Mouse (Mus musculus): Measurements from ENCODE around the gene Zfp444.

Gene Zfp444

DNA sequence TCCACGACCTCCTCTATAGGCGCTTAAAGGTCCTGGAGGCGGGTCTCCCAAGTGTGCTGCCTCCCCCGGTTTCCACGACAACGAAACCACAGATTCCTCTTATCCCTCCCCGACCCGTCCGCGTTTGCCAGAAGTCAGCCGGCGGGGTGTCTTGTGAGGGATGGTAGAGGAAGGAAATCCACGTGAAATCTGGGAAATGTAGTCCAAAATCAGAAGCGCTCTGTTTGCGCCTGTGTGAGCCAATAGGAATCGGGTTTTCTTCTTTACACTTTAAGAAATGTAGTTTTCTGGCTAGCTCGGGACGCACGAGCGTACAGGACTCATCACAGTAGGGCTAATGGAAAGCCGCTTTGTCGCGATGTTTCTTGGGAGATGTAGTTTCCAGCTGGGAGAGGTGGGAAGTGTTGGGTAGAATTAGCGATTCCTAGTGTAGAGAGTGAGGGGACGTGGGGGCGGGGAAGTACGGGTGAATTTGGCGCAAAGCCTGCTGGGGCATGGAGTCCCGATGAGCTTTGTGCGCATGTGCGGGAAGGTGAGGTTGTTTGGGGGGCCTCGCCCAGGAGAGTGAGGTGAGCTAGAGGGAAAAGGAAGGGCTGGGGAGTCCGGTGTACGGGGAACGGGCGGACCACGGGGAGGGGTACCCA, at the start of gene Zfp444:
Gene Zfp444 (plus strand): TSS at position 221 of the 644 bp plus-strand sequence.
- in situ Hi-C loops (cut with MboI; ENCODE audit: unreplicated experiment in 2 of 2), result loop anchor here (10.0 to 25.0 kb wide), 2 partner anchors 1115 to 1377 kb away; partner anchors contain the start of genes Gm45844 (in 1 of the 2) and Rpl28 (in 1 of the 2)

DNA sequence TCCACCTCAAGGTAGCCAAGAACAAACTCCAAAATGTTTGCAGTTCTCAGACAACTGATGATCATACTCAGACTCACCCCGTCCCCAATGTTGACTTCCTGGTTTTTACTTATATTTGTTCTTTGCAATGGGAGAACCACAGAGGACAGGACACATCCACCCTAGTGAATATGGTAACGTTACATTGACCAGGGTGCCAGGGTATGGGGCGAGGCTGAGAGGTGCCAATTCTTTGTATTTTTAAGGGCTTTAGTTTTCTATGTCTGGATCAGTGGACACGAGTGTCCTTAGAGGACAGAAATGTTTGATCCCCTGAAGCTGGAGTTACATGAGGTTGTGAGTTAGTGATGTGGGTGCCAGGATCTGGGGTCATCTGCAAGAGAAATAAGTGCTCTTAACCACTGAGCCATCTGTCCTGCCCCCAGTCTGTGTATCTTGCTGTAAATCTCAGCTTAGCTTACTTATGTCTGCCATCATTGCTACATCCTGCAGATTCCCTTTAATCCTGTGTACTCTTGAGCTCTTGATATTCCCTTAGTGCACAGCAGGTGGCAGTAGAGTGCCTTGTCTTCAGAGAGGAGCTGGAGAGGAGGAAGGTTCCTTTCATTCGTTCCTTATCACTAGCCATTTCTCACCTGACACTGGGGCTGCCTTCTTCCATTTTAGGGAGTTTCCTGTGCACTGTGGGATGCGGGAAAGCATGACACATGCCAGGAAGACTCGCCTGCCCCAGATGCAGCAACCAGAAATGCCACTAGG, 45.2 kb upstream of the Zfp444 start:
- in situ Hi-C loops (cut with MboI; ENCODE audit: unreplicated experiment in 2 of 2), result loop anchor here (5.0 to 10.0 kb wide), 2 partner anchors 65 to 1182 kb away; no protein-coding TSS in a partner anchor

DNA sequence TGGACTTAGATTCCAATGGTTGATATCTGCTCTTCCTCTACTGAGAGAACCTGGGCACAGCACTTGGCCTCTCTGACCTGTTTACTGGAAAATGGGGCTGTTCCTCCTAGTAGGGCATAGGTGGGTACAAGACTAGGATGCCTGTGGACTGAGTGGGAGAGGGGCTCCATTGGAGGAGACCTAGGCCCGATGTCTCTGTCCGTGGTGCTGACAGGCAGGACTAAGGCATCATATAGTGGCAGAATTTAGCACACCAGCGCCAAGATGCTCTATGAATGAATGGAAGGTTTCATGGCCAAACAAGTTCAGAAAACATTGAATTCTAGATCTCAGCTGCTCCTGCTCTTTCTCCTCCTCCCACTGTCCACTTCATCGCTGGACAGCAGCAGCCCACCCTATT, 41.7 kb upstream of the Zfp444 start:
- in situ Hi-C loops (cut with MboI; ENCODE audit: unreplicated experiment in 2 of 2), result no loop called here

DNA sequence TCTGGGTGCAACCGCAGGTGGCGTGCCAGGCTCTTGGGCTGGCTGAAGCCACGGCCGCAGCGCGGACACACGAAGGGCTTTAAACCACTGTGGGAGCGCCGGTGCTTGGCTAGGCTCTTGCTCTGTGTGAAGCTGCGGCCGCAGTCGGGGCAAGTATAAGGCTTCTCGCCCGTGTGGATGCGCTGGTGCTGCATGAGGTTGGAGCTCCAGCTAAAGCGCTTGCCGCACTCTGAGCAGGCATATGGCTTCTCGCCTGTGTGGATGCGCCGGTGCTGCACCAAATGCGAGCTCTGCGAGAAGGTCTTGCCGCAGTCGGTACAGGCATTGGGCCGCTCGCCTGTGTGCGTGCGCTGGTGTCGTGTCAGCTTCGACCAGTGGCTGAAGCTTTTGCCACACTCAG, 39.4 kb upstream of the Zfp444 start:
- in situ Hi-C loops (cut with MboI; ENCODE audit: unreplicated experiment in 2 of 2), result no loop called here

DNA sequence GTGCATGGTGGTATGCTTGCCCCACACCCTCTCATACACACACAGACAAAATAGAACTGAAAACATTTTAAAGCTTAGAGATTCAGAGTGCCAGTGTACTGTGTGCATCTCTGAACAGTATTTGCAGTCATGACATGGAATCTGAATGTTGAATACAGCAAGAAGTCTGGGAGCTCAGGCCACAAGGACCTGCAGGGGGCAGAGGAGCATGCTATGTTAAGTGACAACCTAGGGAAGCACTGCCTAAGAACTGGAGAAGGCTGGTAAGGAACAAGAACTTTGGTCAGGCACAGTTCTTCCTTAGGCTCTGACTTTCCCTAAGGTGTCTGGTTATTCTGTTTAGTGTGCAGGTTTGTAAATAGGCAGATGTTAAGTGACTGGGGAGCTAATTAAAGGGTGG, 35.5 kb upstream of the Zfp444 start:
- in situ Hi-C loops (cut with MboI; ENCODE audit: unreplicated experiment in 2 of 2), result no loop called here

DNA sequence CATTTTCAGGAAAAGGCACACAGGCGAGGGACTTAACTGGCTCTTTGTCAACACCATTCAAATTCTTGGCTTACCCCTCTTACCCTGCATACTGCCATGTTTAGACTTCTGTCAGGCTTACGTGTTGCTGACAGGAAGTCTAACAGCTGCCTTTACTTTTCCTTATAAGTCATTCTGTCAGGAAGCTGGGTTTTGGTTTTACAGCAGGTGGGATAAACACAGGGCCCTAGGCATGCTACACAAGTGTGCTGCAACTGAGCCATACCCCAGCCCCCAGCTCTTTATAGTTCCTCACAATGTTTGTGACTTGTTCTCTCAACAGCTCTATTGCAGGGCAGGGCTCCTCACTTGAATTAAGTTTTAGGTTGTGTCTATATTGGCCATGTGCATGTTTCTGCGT, 32.7 kb upstream of the Zfp444 start:
- in situ Hi-C loops (cut with MboI; ENCODE audit: unreplicated experiment in 2 of 2), result no loop called here

DNA sequence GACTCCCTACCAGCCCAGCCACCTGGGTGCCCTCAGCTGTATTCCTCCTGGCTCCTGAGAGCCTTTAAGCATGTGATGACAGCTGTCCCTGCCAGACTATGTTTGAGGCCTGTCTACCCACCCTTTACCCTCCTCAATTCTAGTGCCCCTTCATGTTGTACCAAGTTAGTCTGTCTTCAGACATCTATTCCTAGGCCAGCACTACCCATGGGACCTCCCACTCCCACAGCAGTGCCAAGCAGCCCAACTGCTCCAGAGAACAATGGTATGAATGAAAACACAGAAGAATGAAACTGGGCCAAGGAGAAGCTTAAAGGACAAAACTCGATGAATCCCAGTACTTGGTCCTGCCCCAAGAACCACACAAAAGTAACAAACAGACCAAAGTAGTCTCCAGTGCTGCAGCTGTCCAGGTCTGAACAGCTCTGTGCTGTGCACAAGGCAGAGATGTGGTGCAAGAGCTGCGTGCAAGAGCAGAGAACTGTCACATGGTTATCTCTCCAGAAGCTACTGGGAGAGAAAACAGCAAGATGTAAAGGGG, 28.0 kb upstream of the Zfp444 start:
- in situ Hi-C loops (cut with MboI; ENCODE audit: unreplicated experiment in 2 of 2), result no loop called here

DNA sequence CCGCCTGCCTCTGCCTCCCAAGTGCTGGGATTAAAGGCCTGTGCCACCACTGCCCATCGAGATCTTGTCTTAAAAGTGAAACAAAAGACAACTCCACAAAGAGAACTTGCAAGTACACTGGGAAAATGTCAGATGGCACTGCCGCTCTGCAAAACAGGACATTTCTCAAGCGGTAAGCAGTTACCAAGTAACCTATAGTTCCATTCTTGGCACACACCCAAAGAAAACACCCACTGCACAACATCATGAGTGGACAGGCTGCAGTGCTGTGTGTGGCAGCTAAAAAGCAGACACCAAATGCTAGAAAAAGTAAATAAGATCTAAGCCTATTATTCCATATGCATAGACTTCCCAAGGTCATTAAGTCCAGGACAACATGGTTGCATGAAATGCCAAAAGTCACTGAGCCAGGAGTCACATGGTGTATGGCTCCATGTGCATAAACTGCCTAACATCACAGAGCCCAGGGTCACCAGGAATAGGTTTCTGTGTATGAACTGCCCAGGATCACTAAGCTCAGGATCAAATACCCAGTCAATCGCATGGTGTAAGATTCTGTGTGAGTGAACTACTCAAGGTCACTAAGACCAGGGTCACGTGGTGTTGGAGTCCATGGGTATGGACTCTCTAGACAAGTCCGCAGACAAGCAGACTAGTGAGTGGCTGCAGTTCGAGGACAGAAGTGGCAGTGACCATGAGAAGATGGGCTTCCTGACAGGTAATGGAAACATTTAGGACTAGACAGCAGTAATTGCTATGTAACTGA, 26.4 kb upstream of the Zfp444 start:
- in situ Hi-C loops (cut with MboI; ENCODE audit: unreplicated experiment in 2 of 2), result no loop called here

DNA sequence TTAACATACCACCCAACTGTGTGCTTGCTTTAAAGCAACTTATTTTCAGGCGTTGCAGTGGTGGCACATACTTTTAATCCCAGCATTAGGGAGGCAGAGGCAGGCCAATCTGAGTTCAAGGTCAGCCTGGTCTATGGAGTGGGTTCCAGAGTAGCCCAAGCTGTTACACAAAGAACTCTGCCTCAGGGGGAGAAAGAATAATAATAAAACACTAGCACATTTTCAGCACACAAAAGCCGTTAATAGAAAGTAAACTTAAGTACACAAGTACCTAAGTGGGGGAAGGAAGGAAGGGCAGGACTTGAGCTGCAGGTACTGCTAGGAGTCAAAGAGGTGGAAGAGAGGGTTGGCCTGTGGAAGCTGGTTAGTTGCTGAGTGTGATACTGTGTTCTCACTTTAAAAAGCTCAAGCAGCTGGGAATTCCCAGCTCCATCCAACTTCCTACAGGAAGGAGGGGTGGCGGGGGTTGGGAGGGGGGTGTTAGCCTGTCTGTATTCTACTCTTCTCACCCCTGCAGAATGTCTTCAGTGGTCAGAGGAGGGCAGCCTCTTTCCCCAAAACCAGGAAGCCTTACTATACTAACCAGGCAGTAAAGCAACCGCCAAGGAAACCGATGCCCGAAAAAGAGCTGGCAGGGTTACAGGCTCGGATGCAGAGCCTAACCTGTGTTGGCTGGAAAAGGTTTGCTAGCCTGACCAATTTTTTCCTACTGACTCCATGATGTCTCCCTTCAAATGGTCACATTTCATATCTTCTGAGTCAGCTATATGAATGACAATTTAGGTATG, 25.6 kb upstream of the Zfp444 start:
- in situ Hi-C loops (cut with MboI; ENCODE audit: unreplicated experiment in 2 of 2), result no loop called here

DNA sequence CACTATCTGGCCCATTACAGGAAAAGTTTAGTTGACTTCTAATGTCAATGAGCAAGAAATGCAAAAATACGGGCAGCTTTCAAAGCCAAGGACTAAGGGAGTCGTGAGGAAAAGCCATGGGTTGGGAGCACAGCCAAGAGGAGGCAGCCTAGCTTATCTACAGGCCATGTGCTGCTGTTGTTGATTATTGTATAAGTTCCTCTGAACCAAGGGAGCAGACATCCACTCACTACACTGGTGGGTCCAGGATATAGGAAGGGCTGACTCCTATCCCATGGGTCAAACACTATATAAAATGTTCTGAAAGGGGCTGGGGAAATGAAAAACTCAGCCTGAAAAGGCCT, 25.1 kb upstream of the Zfp444 start:
- in situ Hi-C loops (cut with MboI; ENCODE audit: unreplicated experiment in 2 of 2), result no loop called here

DNA sequence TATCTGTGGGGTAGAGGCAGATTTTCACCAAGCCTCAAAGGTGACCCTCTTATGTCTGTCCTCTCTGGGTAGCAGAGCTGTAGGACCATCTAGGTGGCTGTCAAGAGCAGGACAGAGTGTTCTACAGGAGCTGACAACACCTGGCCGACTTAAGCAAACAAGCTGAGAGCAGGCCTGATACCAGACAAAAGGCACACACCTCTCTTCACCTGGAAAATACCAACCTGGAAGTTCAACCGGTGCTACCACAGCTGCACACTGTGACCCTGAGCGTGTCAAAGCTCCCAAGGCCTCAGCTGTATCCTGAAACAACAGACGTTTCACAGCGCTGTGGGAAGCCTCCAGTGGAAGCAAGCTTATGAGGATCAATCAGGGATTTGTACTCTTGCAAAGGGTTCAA, 24.3 kb upstream of the Zfp444 start:
- in situ Hi-C loops (cut with MboI; ENCODE audit: unreplicated experiment in 2 of 2), result no loop called here

DNA sequence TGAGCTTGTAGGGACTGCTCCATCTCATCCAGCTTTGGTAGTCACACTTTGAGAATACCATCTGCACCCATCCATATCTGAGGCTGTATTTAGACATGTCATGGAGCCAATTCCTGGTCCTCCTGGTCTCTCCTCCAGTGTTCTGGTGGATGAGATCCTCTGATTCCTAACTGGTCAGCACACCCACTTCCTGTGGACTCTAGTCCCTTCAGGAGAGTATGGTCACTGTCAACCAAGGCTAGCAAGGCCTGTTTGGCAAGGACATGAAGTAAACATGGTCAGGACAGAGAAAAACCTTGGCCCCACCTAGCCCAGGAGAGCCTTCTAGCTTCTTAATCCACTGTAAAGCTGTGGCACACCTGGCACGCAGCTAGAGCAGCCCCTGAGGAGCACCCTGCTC, 20.8 kb upstream of the Zfp444 start:
- in situ Hi-C loops (cut with MboI; ENCODE audit: unreplicated experiment in 2 of 2), result loop anchor here (10.0 to 25.0 kb wide), 6 partner anchors 134 to 1144 kb away; partner anchors contain the start of genes Zfp667 (in 2 of the 2), 4632433K11Rik (in 1 of the 2), Fiz1 (in 1 of the 2) and Gm44973 (in 1 of the 2)

DNA sequence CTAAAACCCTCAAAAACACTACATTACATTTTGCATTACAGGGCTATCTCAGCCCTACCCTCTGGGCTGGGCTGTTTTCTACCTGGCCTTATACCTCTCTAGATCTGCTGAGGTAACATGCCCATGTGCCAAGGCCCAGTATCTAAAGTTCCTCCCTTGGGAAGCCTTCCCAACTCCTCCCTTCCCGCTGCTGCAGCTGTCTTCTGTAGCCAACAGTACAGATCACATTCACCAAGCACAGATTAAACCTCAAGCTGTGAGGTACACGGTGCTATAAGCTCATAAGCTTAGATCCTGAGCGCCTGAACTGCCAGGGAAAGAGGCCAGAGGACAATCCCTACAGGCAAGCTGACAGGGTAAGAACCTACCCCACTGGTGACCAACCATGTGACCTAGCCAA, 20.0 kb upstream of the Zfp444 start:
- in situ Hi-C loops (cut with MboI; ENCODE audit: unreplicated experiment in 2 of 2), result loop anchor here (10.0 to 25.0 kb wide), 6 partner anchors 133 to 1143 kb away; partner anchors contain the start of genes Zfp667 (in 2 of the 2), 4632433K11Rik (in 1 of the 2), Fiz1 (in 1 of the 2) and Gm44973 (in 1 of the 2)

DNA sequence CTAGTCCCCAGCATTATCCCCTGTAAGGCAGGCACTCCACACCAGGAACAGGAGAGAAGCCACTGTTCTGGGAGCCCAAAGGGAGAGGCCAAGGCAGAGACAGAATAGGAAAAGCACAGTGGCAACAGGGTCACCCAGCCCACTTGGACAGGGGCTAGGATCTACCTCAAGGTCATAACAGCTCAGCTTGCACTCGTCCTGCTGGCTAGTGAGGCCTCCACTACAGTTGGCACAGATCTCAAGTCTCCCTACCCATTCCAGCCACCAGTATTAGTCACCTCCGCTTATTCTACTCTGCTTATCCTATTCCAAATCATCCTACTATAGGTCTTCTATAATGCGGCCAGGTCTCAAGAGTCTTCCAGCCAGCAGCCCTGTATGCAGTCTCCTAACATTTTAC, 18.9 kb upstream of the Zfp444 start:
- in situ Hi-C loops (cut with MboI; ENCODE audit: unreplicated experiment in 2 of 2), result loop anchor here (10.0 to 25.0 kb wide), 6 partner anchors 132 to 1142 kb away; partner anchors contain the start of genes Zfp667 (in 2 of the 2), 4632433K11Rik (in 1 of the 2), Fiz1 (in 1 of the 2) and Gm44973 (in 1 of the 2)

DNA sequence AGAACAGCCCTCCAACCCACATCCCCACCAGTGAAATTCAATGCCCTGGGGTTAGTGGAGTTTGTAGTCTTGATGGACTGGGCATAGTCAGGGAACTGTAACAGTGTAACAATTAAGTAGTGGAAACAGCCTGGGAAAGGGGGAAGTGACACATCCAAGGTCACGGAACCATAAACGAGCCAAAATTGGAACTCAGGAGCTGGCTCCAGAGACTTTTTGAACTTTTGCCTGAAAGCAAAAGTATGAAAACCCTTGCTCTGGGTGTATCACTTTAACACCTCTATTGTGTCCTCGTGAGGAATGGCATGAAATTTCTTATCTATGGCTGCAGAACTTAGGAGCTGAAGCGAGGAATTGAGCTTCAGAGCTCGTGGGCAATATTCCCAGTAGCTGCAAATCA, 17.9 kb upstream of the Zfp444 start:
- in situ Hi-C loops (cut with MboI; ENCODE audit: unreplicated experiment in 2 of 2), result loop anchor here (10.0 to 25.0 kb wide), 6 partner anchors 131 to 1141 kb away; partner anchors contain the start of genes Zfp667 (in 2 of the 2), 4632433K11Rik (in 1 of the 2), Fiz1 (in 1 of the 2) and Gm44973 (in 1 of the 2)

DNA sequence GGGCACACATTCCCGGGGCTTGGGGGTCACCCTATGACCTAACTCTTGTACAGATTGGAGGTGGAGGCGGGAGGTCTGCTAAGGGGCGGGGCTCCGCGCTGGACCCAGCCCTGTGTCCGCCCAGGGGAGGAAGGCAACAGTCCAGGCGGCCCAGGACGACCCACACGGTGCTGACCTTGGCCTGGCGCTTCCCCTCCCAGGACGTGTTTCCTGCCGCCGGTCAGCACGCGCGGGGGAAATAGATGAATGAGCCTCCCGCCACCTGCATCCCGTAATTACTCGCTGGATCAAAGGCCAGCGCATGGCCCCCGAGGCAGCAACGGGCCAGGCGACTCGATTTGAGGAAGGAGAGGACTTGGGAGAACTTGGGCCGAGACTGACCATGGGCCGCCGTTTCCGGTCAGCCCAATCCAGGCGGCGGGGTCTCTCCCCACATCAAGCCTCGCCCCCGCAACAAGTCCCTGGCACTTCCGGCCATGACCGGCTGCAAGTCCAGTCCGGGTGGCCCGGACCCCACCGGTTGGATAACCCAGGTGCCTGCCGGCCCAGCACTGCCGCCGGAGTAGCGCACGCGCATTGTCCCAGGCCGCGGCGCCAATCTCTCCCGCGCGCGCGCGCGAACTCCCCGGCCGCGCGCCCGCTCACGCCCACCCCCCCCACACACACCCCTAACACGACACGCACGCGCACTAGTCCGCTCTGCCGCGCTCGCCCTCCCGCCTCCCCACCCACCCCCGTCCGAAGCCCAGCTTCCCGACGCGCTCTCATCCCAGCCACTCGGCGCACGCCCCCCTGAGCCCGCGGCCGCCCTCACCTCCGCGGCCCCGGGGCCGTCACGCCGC, 16.8 kb upstream of the Zfp444 start:
- in situ Hi-C loops (cut with MboI; ENCODE audit: unreplicated experiment in 2 of 2), result loop anchor here (10.0 to 25.0 kb wide), 6 partner anchors 130 to 1140 kb away; partner anchors contain the start of genes Zfp667 (in 2 of the 2), 4632433K11Rik (in 1 of the 2), Fiz1 (in 1 of the 2) and Gm44973 (in 1 of the 2)

DNA sequence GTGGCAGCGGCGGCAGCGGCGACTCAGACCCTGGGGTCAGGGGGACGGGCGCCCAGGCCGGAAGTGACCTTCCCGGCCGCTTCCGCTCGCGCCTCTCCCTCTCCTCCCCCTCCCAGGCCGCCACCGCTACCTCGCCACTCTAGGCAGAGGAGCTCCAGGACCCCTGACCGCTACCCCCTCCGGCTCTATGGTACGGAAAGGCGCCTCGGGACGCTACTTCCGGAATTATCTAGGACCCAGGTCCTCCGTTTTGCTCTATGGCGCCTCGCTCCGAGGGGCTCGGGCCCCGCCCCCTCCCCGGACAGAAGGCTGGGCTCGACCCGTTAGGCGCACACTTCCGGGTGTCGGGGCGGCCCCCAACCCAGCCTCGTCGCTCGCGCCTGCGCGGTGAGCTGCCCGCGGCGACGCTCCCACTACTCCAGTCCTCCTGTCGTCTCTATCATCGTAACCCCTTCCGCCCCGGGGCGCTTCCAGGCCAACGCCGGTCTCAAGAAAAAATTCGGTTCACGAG, 16.1 kb upstream of the Zfp444 start, which contains the start of gene Zfp787:
Gene Zfp787 (minus strand): TSS at position 97 of the 511 bp plus-strand sequence.
- in situ Hi-C loops (cut with MboI; ENCODE audit: unreplicated experiment in 2 of 2), result loop anchor here (10.0 to 25.0 kb wide), 6 partner anchors 129 to 1141 kb away; partner anchors contain the start of genes Zfp667 (in 2 of the 2), 4632433K11Rik (in 1 of the 2), Fiz1 (in 1 of the 2) and Gm44973 (in 1 of the 2)

Measured in v-Abl transformed pro-B cells (cell line).